Mouse (Mus musculus) liver, embryonic 11.5 days (tissue): ENCODE results near the gene Srp72. TPM values are rescaled to one million over a fixed set of nuclear protein-coding genes. Genes with fewer than 3 reads are reported as not detected.

Source experiments
- polyA plus RNA-seq: library from polyadenylated mRNA; unstranded; fragments of >200 nt; fragmentation: Nextera tagmentation; extraction: Ambion mirVana; gene quantifications from 2 replicates; pipeline ENCODE4 v1.2.1, GENCODE M21; 2014

The Srp72 gene
- polyA plus RNA-seq, 1 experiment from 2014 or later, result 90.0 TPM

Other genes starting within 250 kb of the Srp72 start
- gene Aasdh, start 69.2 kb upstream of the Srp72 start, polyA plus RNA-seq, result 17.1 and 20.7 TPM in 2 replicates
- gene Paics, start 23.4 kb upstream of the Srp72 start, polyA plus RNA-seq, result 357 and 393 TPM in 2 replicates
- 73.0 and 87.1 TPM in 2 replicates for gene Ppat, start 23.1 kb upstream of the Srp72 start, polyA plus RNA-seq
- 0.47 TPM in 1 of 2 replicates, not detected in the other for gene Arl9, start 29.4 kb downstream of the Srp72 start, polyA plus RNA-seq
- gene Thegl, start 41.3 kb downstream of the Srp72 start, polyA plus RNA-seq, result 0.34 and 0.48 TPM in 2 replicates
- 0.15 TPM in 1 of 2 replicates, not detected in the other for gene Hopx, start 140.4 kb downstream of the Srp72 start, polyA plus RNA-seq
- gene Spink2, start 236.8 kb downstream of the Srp72 start, polyA plus RNA-seq, result 0.29 TPM in 1 of 2 replicates, not detected in the other